ENCODE assay signal across 10 mouse cellular contexts in genomic region chr2:158669199-158670195, GRCm38 (mm10). TPM values are rescaled to one million over a fixed set of nuclear protein-coding genes. Genes with fewer than 3 reads are reported as not detected.
DNase-seq lines count a peak whose midpoint lies in the region; ATAC-seq lines count a peak whose summit lies in the region.
"Had no signal": no experiment of that assay in that cellular context is flagged by ENCODE, and none has a peak within 500 bp of the region (broad histone marks: within the 10 kb centered on the region; RNA-seq: fewer than 3 reads in every experiment).

No protein-coding gene starts in this region.

- 71% methylated on average over 13 of the region's 13 CpGs for WGBS in forebrain, embryonic 13.5 days
- WGBS in forebrain, embryonic 10.5 days: 68% methylated on average over 13 of the region's 13 CpGs

- peaks cover 53% of the 10 kb centered on the region for H3K27me3 ChIP-seq in forebrain, embryonic 13.5 days
- peaks cover 67% of the 10 kb centered on the region for H3K27me3 ChIP-seq in forebrain, embryonic 10.5 days (ENCODE audit: poor library complexity, severe bottlenecking)

- no peak for ATAC-seq in forebrain, embryonic 13.5 days

- H3K9me3 ChIP-seq in forebrain, embryonic 13.5 days (replicated peaks): no peaks in the 10 kb centered on the region
- no peaks in the 10 kb centered on the region; the same call in 1 of the 2 replicates for H3K9me3 ChIP-seq in forebrain, embryonic 10.5 days

- no peak overlapping the region for H3K27ac ChIP-seq in forebrain, embryonic 13.5 days
- no peak overlapping the region for H3K27ac ChIP-seq in forebrain, embryonic 10.5 days

- H3K4me2 ChIP-seq in forebrain, embryonic 13.5 days: peak overlapping the region; percentile 99

- DNase-seq in forebrain, embryonic 10.5 days (ENCODE audit: extremely low spot score, low spot score): no peak
- peak; percentile 60 to 61 for DNase-seq in spleen, postnatal 36 days (ENCODE audit: low spot score in 2 of 2)
- no peak for DNase-seq in spleen, postnatal 10 days (ENCODE audit: low spot score in 2 of 2)
- peak; percentile 55 for DNase-seq in lung, postnatal 10 days
- no peak for DNase-seq in frontal cortex, adult 2 months (ENCODE audit: extremely low spot score in 1 of 2, low spot score in 1 of 2)
- DNase-seq in adrenal gland, adult 2 months: no peak
- DNase-seq in MN1 (ENCODE audit: low spot score): no peak

- H3K4me1 ChIP-seq in forebrain, embryonic 13.5 days: peaks cover 43% of the 10 kb centered on the region
- H3K4me1 ChIP-seq in forebrain, embryonic 10.5 days: peaks cover 81% of the 10 kb centered on the region

- peak overlapping the region; percentile 62 for H3K4me3 ChIP-seq in forebrain, embryonic 13.5 days
- no peak overlapping the region for H3K4me3 ChIP-seq in forebrain, embryonic 10.5 days

- H3K36me3 ChIP-seq in forebrain, embryonic 13.5 days (ENCODE audit: poor library complexity, severe bottlenecking): no peaks in the 10 kb centered on the region
- no peaks in the 10 kb centered on the region for H3K36me3 ChIP-seq in forebrain, embryonic 10.5 days (replicated peaks)

- no peak overlapping the region for H3K9ac ChIP-seq in forebrain, embryonic 13.5 days

RNA-seq across cellular contexts. Expression of gene Ppp1r16b, which starts 4.3 kb away (rescaled TPM):
- 7.8 and 8.4 TPM in 2 replicates for polyA plus RNA-seq in forebrain, embryonic 13.5 days (2015; fragmentation: Nextera tagmentation; extraction: Ambion mirVana)
- 2.2 and 2.3 TPM in 2 replicates for polyA plus RNA-seq in forebrain, embryonic 10.5 days (2016; fragmentation: Nextera tagmentation; extraction: Ambion mirVana)
- 38.4 and 43.2 TPM in 2 replicates for polyA plus RNA-seq in frontal cortex, adult 2 months (2012; rRNA removed)
- total RNA-seq in adrenal gland, adult 2 months (2021): 10 to 100 TPM in 1 of 2 experiments, 1 to 10 TPM in 1; 9.3 to 13.3 TPM
- 3.3 and 4.1 TPM in 2 replicates for polyA plus RNA-seq in adrenal gland, adult 2 months (2012; rRNA removed)

RNA-seq across cellular contexts. Expression of gene Actr5, which starts 44.8 kb away (rescaled TPM):
- 11.5 and 14.1 TPM in 2 replicates for polyA plus RNA-seq in forebrain, embryonic 13.5 days (2015; fragmentation: Nextera tagmentation; extraction: Ambion mirVana)
- 14.1 and 17.0 TPM in 2 replicates for polyA plus RNA-seq in forebrain, embryonic 10.5 days (2016; fragmentation: Nextera tagmentation; extraction: Ambion mirVana)
- 10.0 and 10.9 TPM in 2 replicates for polyA plus RNA-seq in frontal cortex, adult 2 months (2012; rRNA removed)
- total RNA-seq in adrenal gland, adult 2 months (2021): 10 to 100 TPM in 1 of 2 experiments, 1 to 10 TPM in 1; 9.1 to 10.1 TPM
- 7.1 and 9.0 TPM in 2 replicates for polyA plus RNA-seq in adrenal gland, adult 2 months (2012; rRNA removed)

RNA-seq across cellular contexts. Expression of gene Slc32a1, which starts 58.9 kb away (rescaled TPM):
- 4.8 and 5.6 TPM in 2 replicates for polyA plus RNA-seq in forebrain, embryonic 13.5 days (2015; fragmentation: Nextera tagmentation; extraction: Ambion mirVana)
- polyA plus RNA-seq in forebrain, embryonic 10.5 days (2016; fragmentation: Nextera tagmentation; extraction: Ambion mirVana): 0.14 and 0.47 TPM in 2 replicates
- polyA plus RNA-seq in frontal cortex, adult 2 months (2012; rRNA removed): 157 and 175 TPM in 2 replicates
- total RNA-seq in adrenal gland, adult 2 months (2021): not detected
- not detected in 2 replicates for polyA plus RNA-seq in adrenal gland, adult 2 months (2012; rRNA removed)
- total RNA-seq: gastrocnemius, postnatal 4 days; monocyte, adult 5-6 weeks had no signal

Comparison
In these comparisons a context has a peak if more than half of its experiments do, and no peak if none do; other contexts are left out.
1. DNase-seq: peak in spleen, postnatal 36 days (2 of 2) and lung, postnatal 10 days (single experiment); none in forebrain, embryonic 10.5 days (single experiment), spleen, postnatal 10 days (0 of 2), frontal cortex, adult 2 months (0 of 2), adrenal gland, adult 2 months (single experiment) and MN1 (single experiment).
2. RNA of gene Slc32a1, which starts 58.9 kb away (polyA plus RNA-seq): 157 to 175 TPM in frontal cortex, adult 2 months; 4.8 to 5.6 TPM in forebrain, embryonic 13.5 days, 0.14 to 0.47 TPM in forebrain, embryonic 10.5 days and not detected in adrenal gland, adult 2 months; every median in the first group is over 10 times any median in the second.